Mouse (Mus musculus) G1E (cell line): ENCODE measurements around the gene Fitm1. TPM values are rescaled to one million over a fixed set of nuclear protein-coding genes. Genes with fewer than 3 reads are reported as not detected.

ENCODE experiments used
- ATAC-seq: 2 replicates; pipeline ENCODE4 v1.8.0; 2016; ENCODE audit warnings: mild to moderate bottlenecking; ENCODE audit not compliant: insufficient number of reproducible peaks, poor library complexity, low FRiP score, severe bottlenecking; ENCODE audit errors: extremely low read depth
- DNase-seq: peaks from one replicate; pipeline ENCODE4 v3.0.0; 2012; ENCODE audit warnings: low spot score
- H3K27me3 ChIP-seq: 2 replicates; pipeline ENCODE4 v1.6.1; 2012; ENCODE audit warnings: mild to moderate bottlenecking, low read length, inconsistent platforms; ENCODE audit not compliant: insufficient read depth
- H3K36me3 ChIP-seq: replicated peaks from 2 replicates; pipeline ENCODE3; 2012; ENCODE audit warnings: mild to moderate bottlenecking, inconsistent platforms
- H3K4me1 ChIP-seq: 2 replicates; pipeline ENCODE4 v1.6.1; 2012; ENCODE audit warnings: low read depth, low read length, inconsistent platforms, mixed read lengths; ENCODE audit not compliant: insufficient read depth
- H3K4me3 ChIP-seq: 2 replicates; pipeline ENCODE4 v1.5.1; 2012; ENCODE audit warnings: low read depth, mild to moderate bottlenecking, inconsistent platforms, low read length, moderate library complexity, mixed read lengths
- H3K9me3 ChIP-seq: replicated peaks from 2 replicates; pipeline ENCODE4 v1.6.1; 2012; ENCODE audit warnings: inconsistent platforms
- CTCF ChIP-seq: IDR thresholded peaks from 2 replicates; pipeline ENCODE4 v1.5.1; 2012; ENCODE audit warnings: low read depth, low read length, inconsistent platforms, mixed read lengths
- GATA1 ChIP-seq: IDR thresholded peaks from 2 replicates; pipeline ENCODE4 v1.6.1; 2012; ENCODE audit warnings: borderline replicate concordance, low read length, inconsistent platforms, mixed read lengths
- GATA2 ChIP-seq: IDR thresholded peaks from 2 replicates; pipeline ENCODE4 v1.6.1; 2012; ENCODE audit warnings: low read depth, low read length, inconsistent platforms, borderline replicate concordance
- POLR2AphosphoS5 ChIP-seq: IDR thresholded peaks from 2 replicates; pipeline ENCODE4 v1.6.1; 2012; ENCODE audit warnings: low read depth, low read length, inconsistent platforms; ENCODE audit not compliant: insufficient replicate concordance
- TAL1 ChIP-seq: conservative IDR thresholded peaks from 2 replicates; pipeline ENCODE4 v1.6.1; 2012; ENCODE audit warnings: low read depth, low read length, inconsistent platforms, mixed read lengths
- polyA plus RNA-seq: library from polyadenylated mRNA; stranded (reverse); fragments of >175 nt; gene quantifications from 2 replicates; pipeline ENCODE4 v1.2.3, GENCODE M21; 2012
- total RNA-seq, 2 experiments: library from RNA; stranded (forward) in 1 of 2; stranded (reverse) in 1 of 2; fragments of 200-1000 nt in 1 of 2; fragments of >200 nt in 1 of 2; fragmentation: Nextera tagmentation in 1 of 2; gene quantifications; 2 replicates each; pipeline ENCODE4 v1.2.3; 2014 to 2017

The Fitm1 gene
- total and polyA plus RNA-seq, 3 experiments: not detected

DNA sequence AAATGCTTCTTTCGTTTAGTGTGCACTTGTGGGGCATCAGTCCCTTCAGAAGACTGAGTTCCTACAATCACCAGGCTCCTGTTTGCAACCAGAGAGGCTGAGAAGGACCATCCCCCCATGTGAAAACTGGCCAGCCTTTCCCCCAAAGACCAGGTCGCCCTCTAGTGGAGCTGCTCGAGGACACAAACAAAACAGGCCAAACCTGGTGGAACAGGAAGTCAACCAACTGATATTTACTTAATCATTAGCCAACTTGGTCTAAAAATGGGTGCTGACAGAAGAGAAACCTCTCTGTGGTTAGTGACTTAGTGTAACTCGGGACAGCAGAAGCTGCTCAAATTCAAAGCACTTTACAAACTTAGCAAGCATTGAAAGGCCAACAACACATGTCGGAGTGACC is 18.4 kb upstream of the Fitm1 start:
- Histone ChIP-seq H3K9me3 (no peaks in the 10 kb centered on the region), H3K4me1 (peaks cover 57% of the 10 kb centered on the region), H3K36me3 (peaks cover 10% of the 10 kb centered on the region), H3K4me3 (no peak overlapping the region), H3K27me3 (no peaks in the 10 kb centered on the region)
- ATAC-seq (no peak), DNase-seq (peak; percentile 72)
- TF ChIP-seq TAL1: no peak
- TF ChIP-seq CTCF: peak; percentile 43; the same call in 1 of the 2 replicates

DNA sequence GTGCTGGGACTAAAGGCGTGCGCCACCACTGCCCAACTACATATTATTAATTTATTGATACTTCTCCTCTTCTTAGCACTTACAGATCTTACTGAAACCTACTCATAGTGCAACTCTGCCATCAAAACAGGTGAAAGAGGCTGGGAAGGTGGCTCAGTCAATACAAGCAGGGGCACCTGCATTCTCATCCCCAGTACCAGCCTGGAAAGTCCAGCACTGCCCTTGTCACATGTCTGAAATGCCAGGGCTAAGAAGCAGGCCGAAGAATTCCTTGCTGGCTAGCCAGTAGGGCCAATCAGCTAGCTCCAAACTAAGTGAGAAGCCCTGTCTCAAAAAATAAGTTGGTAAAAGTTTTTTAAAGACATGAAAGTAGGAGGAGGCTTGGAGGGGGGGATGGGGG is 17.8 kb upstream of the Fitm1 start:
- peaks cover 58% of the 10 kb centered on the region for H3K4me1 ChIP-seq
- DNase-seq: no peak
- H3K4me3 ChIP-seq: no peak overlapping the region; the same call in 1 of the 2 replicates
- H3K9me3 ChIP-seq: no peaks in the 10 kb centered on the region
- peaks cover 15% of the 10 kb centered on the region for H3K36me3 ChIP-seq
- ATAC-seq: no peak
- no peaks in the 10 kb centered on the region for H3K27me3 ChIP-seq
- TF ChIP-seq GATA2 (no peak), TAL1 (no peak), CTCF (no peak), POLR2AphosphoS5 (no peak), GATA1 (no peak)

GRCm38 (mm10) chr14:55558740-55559448 is 16.5 kb upstream of the Fitm1 start:
- peaks cover 28% of the 10 kb centered on the region for H3K36me3 ChIP-seq
- peak; percentile 29 for DNase-seq
- no peaks in the 10 kb centered on the region for H3K9me3 ChIP-seq
- peaks cover 61% of the 10 kb centered on the region for H3K4me1 ChIP-seq
- no peaks in the 10 kb centered on the region for H3K27me3 ChIP-seq
- no peak for TF ChIP-seq POLR2AphosphoS5
- peak; percentile 83 for TF ChIP-seq TAL1
- no peak for TF ChIP-seq GATA1
- peak; percentile 19; the same call in 1 of the 2 replicates for ATAC-seq
- H3K4me3 ChIP-seq: peak overlapping the region; percentile 84

DNA sequence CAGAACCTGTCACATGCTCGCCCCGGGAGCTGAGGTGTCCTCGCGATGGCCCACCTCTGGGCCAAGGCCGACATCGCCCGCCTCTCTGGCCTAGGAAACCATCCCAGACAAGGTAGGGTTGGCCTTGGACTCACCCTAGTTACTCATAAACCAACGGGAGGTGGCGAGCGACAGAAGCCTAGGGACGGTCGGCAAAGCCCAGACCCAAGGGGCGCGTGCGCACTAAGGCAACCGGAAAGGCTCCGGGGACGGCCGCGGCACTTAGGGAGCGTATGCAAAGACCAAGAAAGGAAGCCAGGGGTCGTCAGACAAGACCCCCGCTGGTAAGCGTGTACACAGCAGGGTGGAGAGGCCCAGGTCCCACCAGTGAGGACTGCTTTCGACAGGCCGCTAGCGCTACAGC is 15.6 kb upstream of the Fitm1 start, which contains the start of gene Dcaf11:
Gene Dcaf11, plus strand, starts transcription at position 208 of the 403 bp plus-strand sequence.
- peaks cover 37% of the 10 kb centered on the region for H3K36me3 ChIP-seq
- TF ChIP-seq GATA1 (no peak), POLR2AphosphoS5 (no peak), GATA2 (no peak), CTCF (no peak), TAL1 (no peak)
- H3K27me3 ChIP-seq: no peaks in the 10 kb centered on the region
- no peaks in the 10 kb centered on the region for H3K9me3 ChIP-seq
- DNase-seq (peak; percentile 72), ATAC-seq (0 out of 2 replicates have a peak, but pooled peaks have one; percentile 18)
- peaks cover 54% of the 10 kb centered on the region for H3K4me1 ChIP-seq
- H3K4me3 ChIP-seq: peak within 1 kb of the TSS; percentile 84

- H3K4me1 ChIP-seq: peaks cover 50% of the 10 kb centered on the region
- TF ChIP-seq GATA2 (no peak), POLR2AphosphoS5 (peak; percentile 58; the same call in 1 of the 2 replicates), TAL1 (no peak)
- H3K36me3 ChIP-seq: peaks cover 43% of the 10 kb centered on the region
Measured at GRCm38 (mm10) chr14:55560202-55561073, 15.0 kb upstream of the Fitm1 start, which contains the start of gene A730061H03Rik. Gene A730061H03Rik, minus strand, starts transcription at chr14:55560406.

DNA sequence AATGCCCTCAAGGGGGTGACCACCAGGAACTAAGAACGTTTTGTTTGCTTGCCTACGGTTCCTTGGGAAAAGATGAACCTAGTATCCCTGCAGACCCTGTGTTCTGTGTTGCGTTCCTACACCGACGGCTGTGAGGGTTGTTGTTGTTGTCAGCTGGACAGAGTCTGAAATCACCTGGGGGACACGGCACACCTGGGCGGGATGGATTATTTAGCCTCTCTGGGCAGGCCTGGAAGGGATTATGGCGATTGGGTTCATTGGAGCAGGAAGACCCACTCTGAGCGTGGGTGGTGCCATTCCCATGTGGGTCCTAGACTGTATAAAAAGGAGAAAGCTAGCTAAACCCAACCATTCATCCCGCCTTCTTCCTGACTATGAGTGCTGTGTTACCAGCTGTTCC is 13.6 kb upstream of the Fitm1 start:
- no peaks in the 10 kb centered on the region for H3K9me3 ChIP-seq
- H3K4me3 ChIP-seq: no peak overlapping the region; the same call in 1 of the 2 replicates
- ATAC-seq (no peak), DNase-seq (no peak)
- peaks cover 57% of the 10 kb centered on the region for H3K36me3 ChIP-seq
- TF ChIP-seq GATA2 (no peak), CTCF (no peak), GATA1 (no peak), TAL1 (no peak)
- peaks cover 38% of the 10 kb centered on the region for H3K4me1 ChIP-seq
- no peaks in the 10 kb centered on the region for H3K27me3 ChIP-seq

More at GRCm38 (mm10) chr14:55560202-55561073, 15.0 kb upstream of the Fitm1 start, which contains the start of gene A730061H03Rik:
- peak; percentile 98 for DNase-seq
- Histone ChIP-seq H3K9me3 (no peaks in the 10 kb centered on the region), H3K4me3 (peak within 1 kb of the TSS; percentile 84), H3K27me3 (no peaks in the 10 kb centered on the region)
- ATAC-seq: peak; percentile 81
